Mouse (Mus musculus): Measurements from ENCODE around the gene Rad51b.

DNA sequence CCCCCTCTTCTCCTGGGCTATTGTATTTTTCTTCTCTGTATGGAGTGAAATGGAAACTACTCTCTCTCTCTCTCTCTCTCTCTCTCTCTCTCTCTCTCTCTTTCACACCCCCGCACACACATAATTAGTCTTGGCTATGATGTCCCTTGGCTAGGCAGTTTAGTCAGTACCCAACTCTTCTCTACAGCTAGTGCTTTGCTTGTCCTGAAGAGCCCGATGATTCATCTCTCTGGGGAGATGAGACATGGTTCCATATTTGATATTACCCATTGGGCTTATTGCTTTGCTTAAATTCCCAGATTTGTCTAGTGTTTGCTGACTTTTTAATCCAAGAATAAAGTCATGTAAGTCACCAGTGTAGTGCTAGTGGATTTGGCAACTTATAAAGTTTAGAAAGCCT is 429.0 kb downstream of the Rad51b start:
- TF ChIP-seq CTCF (IDR thresholded peaks at IDR 0.05; ENCODE audit: low read depth, low read length) (no peak), POLR2AphosphoS5 (IDR thresholded peaks at IDR 0.05; ENCODE audit: insufficient replicate concordance, low read depth, low read length) (no peak)
